Mouse (Mus musculus) adrenal gland, adult 18-20 months (tissue): Measurements from ENCODE around the gene Cxcl5. TPM values are rescaled to one million over a fixed set of nuclear protein-coding genes. Genes with fewer than 3 reads are reported as not detected.

Source experiments
- DNase-seq, 2 experiments: peaks; one replicate each; pipeline ENCODE4 v3.0.0; 2021 to 2022; ENCODE audit warnings: low spot score in 2 of 2
- long read RNA-seq, 2 experiments: library from polyadenylated mRNA; stranded (forward); transcript quantifications; one replicate each; pipeline ENCODE4 v2.0.0; 2021
- total RNA-seq, 2 experiments: library from RNA; stranded (reverse); gene quantifications; 1 replicate in 1 of 2; 2 replicates in 1 of 2; pipeline ENCODE4 v1.2.3; 2021

Cxcl5 gene
- total RNA-seq, result not detected
- long read RNA-seq, experiment 1, result 0 reads
- long read RNA-seq, experiment 2, result 0 reads

DNA sequence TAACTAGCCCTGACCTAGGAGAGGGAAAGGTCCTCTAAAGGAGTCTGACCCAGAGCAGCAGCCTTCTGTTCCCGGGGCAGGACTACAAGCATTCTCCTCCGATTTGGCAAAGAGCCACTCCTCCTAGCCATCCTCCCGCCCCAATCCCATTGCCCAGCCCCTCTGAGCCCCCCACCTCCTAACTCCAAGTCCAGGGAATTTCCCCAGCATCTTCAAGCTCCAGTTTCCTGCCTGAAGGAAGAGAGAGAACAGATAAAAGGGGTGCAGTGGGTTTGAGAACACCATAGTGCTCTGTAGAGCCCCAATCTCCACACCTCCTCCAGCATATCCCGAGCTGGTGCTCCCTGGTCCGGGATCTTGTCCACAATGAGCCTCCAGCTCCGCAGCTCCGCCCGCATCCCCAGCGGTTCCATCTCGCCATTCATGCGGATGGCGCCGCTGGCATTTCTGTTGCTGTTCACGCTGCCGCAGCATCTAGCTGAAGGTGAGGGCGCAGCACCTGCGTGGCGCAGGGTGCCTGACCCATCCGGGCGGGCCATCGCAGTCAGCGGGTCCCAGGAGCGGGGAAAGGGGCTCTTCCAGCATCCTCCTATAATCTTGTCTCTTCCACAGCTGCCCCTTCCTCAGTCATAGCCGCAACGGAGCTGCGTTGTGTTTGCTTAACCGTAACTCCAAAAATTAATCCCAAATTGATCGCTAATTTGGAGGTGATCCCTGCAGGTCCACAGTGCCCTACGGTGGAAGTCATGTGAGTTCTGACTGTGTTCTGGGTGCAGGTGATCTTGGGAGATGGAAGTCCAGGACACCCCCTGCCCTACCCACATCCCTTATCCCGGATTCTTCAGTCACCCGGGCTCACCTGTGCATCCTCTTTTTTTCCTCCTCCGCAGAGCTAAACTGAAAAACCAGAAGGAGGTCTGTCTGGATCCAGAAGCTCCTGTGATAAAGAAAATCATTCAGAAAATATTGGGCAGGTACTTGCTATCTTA is at the start of gene Cxcl5:
Cxcl5 (plus strand) TSS at position 284 of the 989 bp plus-strand sequence.
- no peak for DNase-seq

GRCm38 (mm10) chr5:90711409-90711808 is 47.8 kb upstream of the Cxcl5 start:
- DNase-seq, result no peak

DNA sequence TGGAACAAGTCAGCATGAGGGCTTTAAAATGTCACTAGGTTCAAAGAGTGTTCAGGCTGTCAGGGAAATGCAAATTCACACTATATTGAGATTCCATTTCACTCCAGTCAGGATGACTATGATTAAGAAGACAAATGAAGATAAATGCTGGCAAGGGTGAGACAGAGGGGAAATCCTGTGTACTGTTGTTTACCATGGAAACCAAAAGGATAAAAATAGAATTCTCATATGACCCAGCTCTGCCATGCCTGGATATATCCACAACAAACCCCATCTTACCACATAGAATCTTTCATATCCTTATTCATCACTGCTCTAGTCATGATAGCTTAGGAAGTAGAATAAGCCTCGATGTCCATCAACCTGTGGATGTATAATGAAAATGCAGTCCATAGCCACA is 41.2 kb upstream of the Cxcl5 start:
- no peak for DNase-seq

GRCm38 (mm10) chr5:90722656-90723055 is 36.5 kb upstream of the Cxcl5 start:
- DNase-seq, result no peak

- DNase-seq, result no peak
These were observed 30.9 kb upstream of the Cxcl5 start for GRCm38 (mm10) chr5:90728254-90728653.

DNA sequence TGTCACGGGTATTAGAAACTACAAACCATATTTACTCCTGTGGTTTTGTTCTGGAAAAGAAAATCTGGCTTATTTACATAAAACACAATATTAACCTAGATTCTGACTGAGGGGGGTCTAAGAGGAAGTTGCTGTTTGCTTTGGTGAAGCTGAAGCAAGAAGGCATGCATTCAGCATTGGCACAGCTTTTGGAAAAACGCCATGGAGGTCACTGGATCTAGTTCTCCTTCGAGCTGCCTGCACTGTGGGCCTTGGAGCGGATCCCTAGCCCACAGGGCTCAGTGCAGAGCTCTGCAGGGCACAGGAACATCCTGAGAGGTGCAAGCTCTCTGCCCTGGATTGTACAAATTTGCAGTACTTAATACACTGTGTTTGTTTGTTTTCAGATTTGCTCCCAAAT is 27.7 kb upstream of the Cxcl5 start:
- no peak for DNase-seq

DNA sequence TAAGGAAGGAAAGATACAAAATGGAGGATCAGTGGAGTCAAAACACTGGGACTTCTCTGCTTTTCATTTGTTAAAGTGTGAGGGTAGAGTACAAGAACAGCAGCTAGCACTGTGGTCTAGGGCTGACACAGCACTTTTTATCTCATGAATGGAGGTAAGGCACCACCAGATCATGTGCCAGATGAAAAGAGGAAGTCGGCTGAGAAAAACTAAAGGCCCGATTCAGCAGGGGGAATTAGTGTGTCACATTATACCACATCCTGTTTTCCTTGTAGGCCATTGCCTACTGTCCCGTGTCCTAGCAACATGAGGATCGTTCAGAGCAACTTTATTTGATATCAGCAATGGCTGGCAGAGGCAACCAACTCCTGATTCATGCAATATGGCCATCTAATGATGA is 17.1 kb upstream of the Cxcl5 start:
- DNase-seq, result no peak

DNA sequence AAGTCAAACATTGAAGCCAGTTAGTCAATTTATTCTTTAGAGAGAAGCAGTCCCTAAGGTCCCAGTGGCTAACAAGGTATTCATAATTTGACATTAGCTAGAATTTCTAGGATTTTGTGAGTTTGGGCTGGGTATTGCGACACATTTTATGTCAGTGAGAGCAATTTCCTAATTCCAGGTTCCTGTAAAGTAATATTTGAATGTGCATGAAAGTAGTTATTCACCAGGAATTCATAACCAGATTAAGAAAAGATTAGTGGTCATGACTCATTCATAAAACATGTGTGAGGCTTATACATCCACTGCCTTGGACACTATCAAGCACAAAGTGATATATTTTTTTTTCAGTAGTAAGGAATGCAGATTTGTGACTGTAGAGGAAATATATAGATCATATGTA is 5.2 kb upstream of the Cxcl5 start:
- no peak for DNase-seq

DNA sequence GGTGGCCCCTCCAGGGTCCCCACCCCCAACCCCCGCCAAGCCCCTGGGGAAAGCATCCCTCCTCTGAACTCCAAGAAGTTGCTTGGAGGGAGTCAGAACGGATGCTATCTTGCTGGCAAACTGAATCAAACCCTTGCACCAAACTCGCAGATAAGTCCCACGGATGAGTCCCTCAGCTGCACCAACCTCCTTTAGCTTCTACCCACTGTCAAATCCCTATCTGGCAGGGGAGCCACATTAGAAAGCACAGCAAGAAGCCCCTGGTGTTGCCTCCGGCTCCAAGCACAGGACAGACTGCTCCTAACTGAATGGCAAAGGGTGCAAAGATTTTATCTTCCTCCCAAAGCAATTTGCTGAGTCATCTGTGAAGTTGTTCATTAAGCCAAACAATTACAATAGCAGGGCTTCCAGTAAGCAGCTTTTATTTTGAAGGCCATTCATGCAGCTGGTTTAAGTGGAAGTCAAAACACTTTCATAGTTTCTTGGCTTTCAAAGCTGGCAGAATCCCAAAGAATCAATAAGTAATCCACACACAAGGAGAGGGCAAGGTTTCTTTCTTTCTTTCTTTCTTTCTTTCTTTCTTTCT is 1.0 kb upstream of the Cxcl5 start:
- DNase-seq, result no peak

DNA sequence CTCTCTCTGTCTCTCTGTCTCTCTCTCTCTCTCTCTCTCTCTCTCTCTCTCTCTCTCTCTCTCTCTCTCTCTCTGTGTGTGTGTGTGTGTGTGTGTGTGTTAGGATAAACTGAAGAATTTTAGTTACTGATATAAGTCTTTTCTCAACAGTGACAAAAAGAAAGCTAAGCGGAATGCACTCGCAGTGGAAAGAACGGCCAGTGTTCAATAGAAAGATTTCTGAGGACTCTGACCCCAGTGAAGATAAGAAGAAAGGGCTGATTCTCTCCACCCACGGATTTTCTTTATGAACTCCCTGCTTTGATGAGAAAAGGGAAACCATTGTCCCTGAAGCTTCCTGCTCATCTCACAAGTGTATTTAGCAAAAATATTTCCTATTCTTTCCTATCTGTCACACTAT is 1.1 kb downstream of the Cxcl5 start:
- DNase-seq, result no peak

GRCm38 (mm10) chr5:90760844-90761243 is 1.7 kb downstream of the Cxcl5 start:
- DNase-seq, result no peak

DNA sequence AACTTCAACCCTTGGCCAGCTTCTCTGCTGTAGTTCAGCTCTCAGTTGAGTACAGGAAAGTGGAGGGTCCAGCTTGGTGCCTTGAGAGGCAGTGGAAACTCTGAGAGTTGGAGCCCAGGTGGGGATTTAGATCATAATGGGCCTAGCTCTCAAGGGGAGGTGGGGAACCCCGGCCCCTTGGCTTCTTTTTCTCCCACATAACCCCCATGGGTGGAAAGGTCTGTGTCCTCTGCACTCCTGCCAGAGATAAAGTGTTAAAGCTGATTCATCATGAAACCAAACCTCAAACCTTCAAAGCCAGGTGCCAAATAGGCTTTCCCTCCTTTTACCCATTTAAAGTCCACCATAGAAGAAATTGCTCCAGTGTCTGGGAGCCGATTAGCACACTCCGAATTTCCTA is 2.7 kb downstream of the Cxcl5 start:
- DNase-seq, result no peak

GRCm38 (mm10) chr5:90763912-90764665 is 4.9 kb downstream of the Cxcl5 start:
- DNase-seq, result no peak

DNA sequence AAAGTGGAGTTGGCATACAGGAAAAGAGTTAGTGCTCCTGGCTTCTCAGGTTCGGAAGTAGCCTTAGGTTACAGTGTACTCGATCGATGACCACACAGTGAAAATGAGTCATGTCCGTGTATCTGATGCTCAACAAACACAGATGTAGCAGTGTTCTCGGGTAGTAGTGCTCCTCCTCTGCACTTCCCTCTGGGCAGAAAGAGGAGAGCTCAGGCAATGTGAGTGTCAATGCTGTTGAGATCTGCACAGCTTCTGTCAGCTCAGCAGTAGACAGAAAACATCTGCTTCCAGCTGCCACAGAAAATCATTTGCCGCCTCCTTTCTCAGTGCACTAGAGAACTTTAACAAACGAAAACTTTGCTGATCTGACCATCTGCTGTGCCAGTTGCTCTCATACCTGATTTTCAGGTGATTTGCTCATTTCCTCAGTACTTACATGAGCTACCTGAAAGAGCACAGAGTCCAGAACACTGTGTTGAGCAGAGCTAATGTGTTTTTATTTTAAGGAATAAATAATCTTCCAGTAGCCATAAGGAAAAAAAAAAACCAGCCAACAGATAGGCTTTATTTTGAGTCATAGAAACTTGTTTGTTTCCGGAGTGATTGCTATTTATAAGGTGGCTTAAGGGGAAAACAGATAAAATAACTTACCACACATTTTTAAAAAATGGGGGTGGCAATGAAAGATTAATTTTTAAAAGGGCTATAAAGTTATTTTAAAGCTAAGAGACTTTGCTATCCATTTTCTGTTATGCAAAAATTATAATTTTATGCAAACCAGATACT is 6.9 kb downstream of the Cxcl5 start:
- DNase-seq, result no peak

DNA sequence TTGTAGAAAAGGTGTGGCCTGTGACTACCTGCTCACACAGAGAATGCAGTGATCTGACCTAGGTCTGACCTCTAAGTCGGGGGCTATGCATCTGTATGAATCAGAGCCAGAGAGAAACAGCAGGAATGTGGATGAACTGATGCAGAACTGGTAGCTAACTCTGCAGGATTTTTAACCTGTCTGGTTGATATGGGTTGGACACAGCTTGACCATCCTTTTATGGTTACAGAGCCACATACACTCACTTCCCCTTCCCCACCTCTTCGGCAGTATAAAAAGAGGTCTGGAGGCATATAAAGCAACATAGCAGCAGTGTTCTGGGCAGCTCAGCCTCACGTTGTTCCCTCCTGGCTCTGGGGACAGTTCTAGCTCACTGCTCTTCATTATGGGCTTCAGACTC is 9.1 kb downstream of the Cxcl5 start, which contains the start of gene Ppbp:
Ppbp (plus strand) TSS at position 301 of the 400 bp plus-strand sequence.
- DNase-seq, result no peak

- DNase-seq, result no peak
These were observed 12.2 kb downstream of the Cxcl5 start for GRCm38 (mm10) chr5:90771369-90771768.

GRCm38 (mm10) chr5:90771880-90772653 is 12.9 kb downstream of the Cxcl5 start, which contains the start of gene Pf4:
Gene Pf4, plus strand, starts transcription at chr5:90772435.
- DNase-seq, result no peak

- no peak for DNase-seq
These were observed 16.4 kb downstream of the Cxcl5 start for GRCm38 (mm10) chr5:90775562-90775961.

GRCm38 (mm10) chr5:90777621-90778020 is 18.5 kb downstream of the Cxcl5 start:
- DNase-seq, result no peak

DNA sequence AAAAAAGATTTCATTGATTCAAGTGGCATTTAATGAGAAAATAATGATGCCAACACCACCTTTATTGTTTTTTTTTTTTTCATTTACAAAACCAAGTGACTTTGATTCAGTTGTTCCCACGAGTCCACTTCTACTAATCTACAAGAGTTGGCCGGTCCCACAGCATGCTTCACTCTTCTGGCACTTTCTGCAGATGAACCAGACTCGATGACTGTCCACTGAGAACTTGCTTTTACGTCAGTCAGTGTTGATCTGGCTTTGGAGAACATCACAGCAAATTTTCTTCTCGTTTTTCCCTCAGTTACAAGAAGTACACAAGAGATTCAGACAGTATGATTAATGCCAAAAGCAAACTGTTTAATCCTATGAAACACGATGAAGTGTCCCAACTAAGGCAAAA is 19.7 kb downstream of the Cxcl5 start:
- no peak for DNase-seq
